Mouse (Mus musculus) lung, adult 2 months (tissue): ENCODE measurements around the gene Rabep2.

Source experiments
- CTCF ChIP-seq: fragments of 200-500 bp; IDR thresholded peaks from 2 replicates; pipeline ENCODE4 v1.5.1; 2011; ENCODE audit warnings: mild to moderate bottlenecking, low read length, control low read depth; ENCODE audit not compliant: insufficient read depth
- POLR2A ChIP-seq: fragments of 200-500 bp; IDR thresholded peaks from 2 replicates; pipeline ENCODE4 v1.6.1; 2011; ENCODE audit warnings: low read depth, mild to moderate bottlenecking, control low read depth, low read length, borderline replicate concordance; ENCODE audit errors: extremely low read depth

DNA sequence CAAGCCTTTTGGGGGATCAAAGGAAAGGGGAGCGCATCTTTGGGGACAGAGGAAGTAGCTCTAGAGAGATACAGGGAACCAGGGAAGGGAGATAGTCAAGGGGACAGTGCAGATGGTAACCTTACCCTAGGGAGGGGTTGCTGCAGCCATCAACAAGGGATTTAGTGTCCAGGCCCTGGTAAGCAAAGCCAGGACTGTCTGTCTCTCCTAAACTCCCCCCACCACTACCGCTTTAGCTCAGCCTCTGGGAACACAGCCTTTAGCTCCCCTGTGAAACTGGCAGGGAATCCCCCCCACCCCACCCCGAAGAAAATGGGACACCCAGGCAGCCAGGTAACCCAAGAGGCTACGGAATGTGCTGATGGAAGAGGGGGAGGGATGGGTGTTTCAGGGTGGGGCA is 35.0 kb downstream of the Rabep2 start:
- TF ChIP-seq CTCF: no peak
- no peak for TF ChIP-seq POLR2A
